Mouse (Mus musculus) MEL (cell line): Measurements from ENCODE around the gene Dtx3. TPM values are rescaled to one million over a fixed set of nuclear protein-coding genes. Genes with fewer than 3 reads are reported as not detected.

ENCODE experiments used
- DNase-seq: peaks from one replicate; pipeline ENCODE4 v3.0.0; 2011; ENCODE audit warnings: low read depth, low spot score
- H3K27ac ChIP-seq: 2 replicates; pipeline ENCODE4 v1.5.1; 2012; ENCODE audit warnings: low read depth, mild to moderate bottlenecking, control low read depth, low read length, moderate library complexity; ENCODE audit not compliant: control insufficient read depth
- H3K27me3 ChIP-seq, 2 experiments: fragments of 150-350 bp in 1 of 2; sonication (generic) in 1 of 2; 2 replicates each; pipeline ENCODE4 v1.6.1; 2012; ENCODE audit warnings: low read length in 2 of 2, mild to moderate bottlenecking in 2 of 2, improper control_type of control experiment in 1 of 2, moderate library complexity in 1 of 2; ENCODE audit not compliant: insufficient read depth in 2 of 2, control insufficient read depth in 1 of 2
- H3K36me3 ChIP-seq, 2 experiments: 2 replicates each; pipeline ENCODE4 v1.6.1; 2012 to 2014; ENCODE audit warnings: low read length in 2 of 2, improper control_type of control experiment in 1 of 2, inconsistent platforms in 1 of 2, mild to moderate bottlenecking in 1 of 2; ENCODE audit not compliant: insufficient read depth in 2 of 2, control insufficient read depth in 1 of 2
- H3K4me1 ChIP-seq, 2 experiments: fragments of 150-350 bp in 1 of 2; sonication (generic) in 1 of 2; 2 replicates each; pipeline ENCODE4 v1.6.1; 2012; ENCODE audit warnings: low read length in 2 of 2, improper control_type of control experiment in 1 of 2, mild to moderate bottlenecking in 1 of 2; ENCODE audit not compliant: insufficient read depth in 2 of 2, control insufficient read depth in 1 of 2
- H3K4me3 ChIP-seq, 2 experiments: fragments of 150-350 bp in 1 of 2; sonication (generic) in 1 of 2; 2 replicates each; pipeline ENCODE4 v1.5.1; 2012; ENCODE audit warnings: low read depth in 2 of 2, low read length in 2 of 2, mild to moderate bottlenecking in 2 of 2, moderate library complexity in 2 of 2, control low read depth in 1 of 2, improper control_type of control experiment in 1 of 2; ENCODE audit not compliant: control insufficient read depth in 1 of 2, insufficient read depth in 1 of 2
- H3K79me2 ChIP-seq: 2 replicates; pipeline ENCODE4 v1.6.1; 2012; ENCODE audit warnings: mild to moderate bottlenecking, low read length, moderate library complexity; ENCODE audit not compliant: control insufficient read depth, poor library complexity, insufficient read depth
- H3K9ac ChIP-seq: 2 replicates; pipeline ENCODE4 v1.6.1; 2012; ENCODE audit warnings: low read depth, mild to moderate bottlenecking, control low read depth, low read length, moderate library complexity; ENCODE audit not compliant: control insufficient read depth, poor library complexity, severe bottlenecking
- H3K9me3 ChIP-seq: fragments of 150-350 bp; sonication (generic); replicated peaks from 2 replicates; pipeline ENCODE4 v1.6.1; 2012; ENCODE audit warnings: mild to moderate bottlenecking, low read length, improper control_type of control experiment, moderate library complexity; ENCODE audit not compliant: insufficient read depth
- BHLHE40 ChIP-seq: IDR thresholded peaks from 2 replicates; pipeline ENCODE4 v1.6.1; 2012; ENCODE audit warnings: low read depth, mild to moderate bottlenecking, inconsistent platforms, low read length, improper control_type of control experiment, borderline replicate concordance
- GABPA ChIP-seq: IDR thresholded peaks from 2 replicates; pipeline ENCODE4 v1.6.1; 2012; ENCODE audit warnings: low read depth, mild to moderate bottlenecking, inconsistent platforms, low read length, improper control_type of control experiment, moderate library complexity
- GATA1 ChIP-seq: IDR thresholded peaks from 2 replicates; pipeline ENCODE4 v1.6.1; 2011; ENCODE audit warnings: low read depth, low read length, improper control_type of control experiment
- HCFC1 ChIP-seq: IDR thresholded peaks from 2 replicates; pipeline ENCODE4 v1.6.1; 2012; ENCODE audit warnings: low read depth, mild to moderate bottlenecking, inconsistent platforms, low read length, improper control_type of control experiment, moderate library complexity
- MAX ChIP-seq: IDR thresholded peaks from 2 replicates; pipeline ENCODE4 v1.6.1; 2011; ENCODE audit warnings: low read length, improper control_type of control experiment
- MAZ ChIP-seq: IDR thresholded peaks from 2 replicates; pipeline ENCODE4 v1.6.1; 2012; ENCODE audit warnings: low read depth, mild to moderate bottlenecking, inconsistent platforms, low read length, improper control_type of control experiment
- MXI1 ChIP-seq: IDR thresholded peaks from 2 replicates; pipeline ENCODE4 v1.6.1; 2011; ENCODE audit warnings: mild to moderate bottlenecking, low read depth, low read length, improper control_type of control experiment
- NELFE ChIP-seq: IDR thresholded peaks from 2 replicates; pipeline ENCODE4 v1.6.1; 2011; ENCODE audit warnings: low read depth, low read length, improper control_type of control experiment
- POLR2A ChIP-seq, 2 experiments: IDR thresholded peaks; 2 replicates each; pipeline ENCODE4 v1.6.1; 2011 to 2012; ENCODE audit warnings: low read length in 2 of 2, mild to moderate bottlenecking in 2 of 2, control low read depth in 1 of 2, improper control_type of control experiment in 1 of 2, low read depth in 1 of 2, moderate library complexity in 1 of 2; ENCODE audit not compliant: control insufficient read depth in 1 of 2, insufficient read depth in 1 of 2, poor library complexity in 1 of 2
- POLR2AphosphoS2 ChIP-seq: IDR thresholded peaks from 2 replicates; pipeline ENCODE4 v1.6.1; 2011; ENCODE audit warnings: low read length, improper control_type of control experiment
- POLR2AphosphoS5 ChIP-seq: IDR thresholded peaks from 2 replicates; pipeline ENCODE4 v1.6.1; 2012; ENCODE audit warnings: low read depth, borderline replicate concordance, mild to moderate bottlenecking, inconsistent platforms, low read length, moderate library complexity, mixed read lengths
- RAD21 ChIP-seq: IDR thresholded peaks from 2 replicates; pipeline ENCODE4 v1.6.1; 2011; ENCODE audit warnings: mild to moderate bottlenecking, low read depth, low read length, improper control_type of control experiment
- RCOR1 ChIP-seq: IDR thresholded peaks from 2 replicates; pipeline ENCODE4 v1.6.1; 2012; ENCODE audit warnings: low read depth, mild to moderate bottlenecking, inconsistent platforms, low read length, improper control_type of control experiment
- SMC3 ChIP-seq: IDR thresholded peaks from 2 replicates; pipeline ENCODE4 v1.6.1; 2011; ENCODE audit warnings: low read depth, low read length, improper control_type of control experiment
- ZNF384 ChIP-seq: IDR thresholded peaks from 2 replicates; pipeline ENCODE4 v1.6.1; 2012; ENCODE audit warnings: low read depth, mild to moderate bottlenecking, inconsistent platforms, low read length, improper control_type of control experiment
- polyA plus RNA-seq, 2 experiments: library from polyadenylated mRNA; stranded (reverse) in 1 of 2; unstranded in 1 of 2; fragments of >175 nt in 1 of 2; fragments of >200 nt in 1 of 2; gene quantifications; 2 replicates each; pipeline versions ENCODE4 v1.2.1 to v1.2.4; 2012; ENCODE audit warnings: low replicate concordance in 2 of 2, low read depth in 1 of 2; ENCODE audit not compliant: insufficient read length in 2 of 2, insufficient read depth in 1 of 2, missing spikeins in 1 of 2
- total RNA-seq: library from RNA; depleted of rRNA; stranded (reverse); fragments of 300-350 nt; gene quantifications from 2 replicates; pipeline ENCODE4 v1.2.3, GENCODE M21; 2012

Dtx3 gene
- total and polyA plus RNA-seq, 3 experiments, result 30.5 to 107 TPM; not detected in 1

DNA sequence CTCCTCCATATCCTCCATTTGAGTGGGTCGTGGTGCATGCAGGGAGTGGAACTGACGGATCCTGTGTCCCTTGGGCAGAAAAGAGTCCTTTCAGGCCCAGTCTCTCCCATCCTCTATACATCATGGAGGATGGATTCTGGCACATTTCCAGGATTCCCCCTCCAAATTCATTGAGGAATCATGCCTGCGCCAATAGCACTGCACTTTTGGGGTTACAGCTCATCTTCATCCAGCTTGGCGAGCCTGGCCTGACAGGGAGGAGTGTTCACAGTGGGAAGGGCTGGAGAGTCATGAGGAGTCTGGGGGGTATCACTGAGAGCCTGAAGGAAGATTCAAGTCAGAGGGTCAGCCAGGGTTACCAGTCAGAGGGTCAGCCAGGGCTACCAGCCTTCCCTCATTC is 12.9 kb downstream of the Dtx3 start:
- Histone ChIP-seq H3K4me3 (no peak overlapping the region), H3K27ac (no peak overlapping the region), H3K27me3 (no peaks in the 10 kb centered on the region), H3K4me1 (peaks cover 0 to 15% of the 10 kb centered on the region in 2 experiments; a peak in 3 of 4 replicates), H3K79me2 (no peaks in the 10 kb centered on the region), H3K9me3 (no peaks in the 10 kb centered on the region), H3K36me3 (peaks cover 0 to 4% of the 10 kb centered on the region in 2 experiments; a peak in 2 of 4 replicates), H3K9ac (no peak overlapping the region)
- DNase-seq, result no peak
- TF ChIP-seq POLR2A (IDR thresholded peaks at IDR 0.05; ENCODE audit: control insufficient read depth in 1 of 2, insufficient read depth in 1 of 2, low read depth in 1 of 2, low read length in 2 of 2, poor library complexity in 1 of 2) (no peak), GATA1 (no peak), HCFC1 (no peak), NELFE (no peak), MAX (no peak), POLR2AphosphoS2 (no peak), SMC3 (no peak), POLR2AphosphoS5 (no peak)

DNA sequence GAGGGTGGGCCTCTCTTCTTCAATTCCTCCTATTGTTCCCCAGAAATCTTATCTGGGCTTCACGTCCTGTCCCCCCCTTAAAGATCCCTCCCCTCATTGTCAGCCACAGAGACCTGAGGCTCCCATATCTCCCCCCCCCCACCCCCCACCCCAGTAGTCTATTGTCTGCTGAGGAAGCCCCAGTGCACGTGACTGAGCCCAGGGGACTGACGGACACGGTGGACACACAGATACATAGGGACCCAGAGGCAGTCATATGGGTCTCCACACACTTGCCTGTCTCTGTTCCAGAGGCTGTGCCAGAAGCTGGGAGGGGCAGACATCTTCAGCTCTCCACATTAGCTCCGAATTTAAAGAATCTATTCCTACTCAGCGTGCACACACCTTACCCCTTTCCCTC is 14.0 kb downstream of the Dtx3 start:
- H3K36me3 ChIP-seq, result peaks cover 0 to 4% of the 10 kb centered on the region in 2 experiments; a peak in 2 of 4 replicates
- no peak overlapping the region for H3K4me3 ChIP-seq
- no peak for TF ChIP-seq BHLHE40
- TF ChIP-seq NELFE, result no peak
- no peak for TF ChIP-seq RAD21
- no peak for TF ChIP-seq RCOR1
- no peak for TF ChIP-seq MAZ
- no peak for TF ChIP-seq POLR2AphosphoS2
- TF ChIP-seq MXI1, result no peak
- DNase-seq, result no peak
- peaks cover 0 to 15% of the 10 kb centered on the region in 2 experiments; a peak in 3 of 4 replicates for H3K4me1 ChIP-seq
- H3K79me2 ChIP-seq, result no peaks in the 10 kb centered on the region
- no peak overlapping the region for H3K27ac ChIP-seq
- no peaks in the 10 kb centered on the region for H3K9me3 ChIP-seq
- H3K9ac ChIP-seq, result no peak overlapping the region
- H3K27me3 ChIP-seq, result no peaks in the 10 kb centered on the region

DNA sequence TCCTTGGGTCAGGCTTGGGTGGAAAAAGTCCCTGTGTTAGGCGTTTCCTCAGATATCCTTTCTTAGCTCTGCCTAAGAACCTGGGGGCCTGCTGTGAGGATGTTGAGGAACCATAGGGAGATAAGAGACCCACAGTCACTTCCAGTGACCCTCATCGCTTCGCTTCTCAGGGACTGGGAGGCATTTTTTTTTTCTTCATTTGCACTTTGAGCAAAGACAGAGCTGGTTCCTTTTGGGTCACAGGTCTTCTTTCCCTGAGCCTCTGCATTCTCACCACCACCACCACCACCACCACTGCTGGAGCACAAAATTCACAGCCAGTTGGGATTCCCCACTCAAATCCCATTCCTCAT is 14.9 kb downstream of the Dtx3 start:
- peaks cover 0 to 15% of the 10 kb centered on the region in 2 experiments; a peak in 3 of 4 replicates for H3K4me1 ChIP-seq
- no peaks in the 10 kb centered on the region for H3K27me3 ChIP-seq
- H3K9ac ChIP-seq, result no peak overlapping the region
- no peaks in the 10 kb centered on the region for H3K79me2 ChIP-seq
- no peak for TF ChIP-seq GABPA
- peak; percentile 34; the same call in 1 of the 2 replicates for TF ChIP-seq GATA1
- TF ChIP-seq ZNF384, result peak; percentile 69
- H3K27ac ChIP-seq, result no peak overlapping the region
- H3K36me3 ChIP-seq, result peaks cover 0 to 4% of the 10 kb centered on the region in 2 experiments; a peak in 2 of 4 replicates
- no peak overlapping the region for H3K4me3 ChIP-seq
- peak; percentile 43 for DNase-seq
- H3K9me3 ChIP-seq, result no peaks in the 10 kb centered on the region
